Mouse (Mus musculus) liver, adult 2 months (tissue): ENCODE results near the gene Tgfbr2. TPM values are rescaled to one million over a fixed set of nuclear protein-coding genes. Genes with fewer than 3 reads are reported as not detected.

ENCODE experiments used
- DNase-seq: peaks from one replicate; pipeline ENCODE4 v3.0.0-alpha.2; 2011; ENCODE audit warnings: low read depth, low spot score; ENCODE audit errors: extremely low read depth
- H3K27ac ChIP-seq: fragments of 200-500 bp; replicated peaks from 2 replicates; pipeline ENCODE4 v1.5.1; 2012; ENCODE audit warnings: low read depth, mild to moderate bottlenecking, control low read depth, inconsistent platforms, low read length; ENCODE audit not compliant: insufficient read depth
- H3K27me3 ChIP-seq: fragments of 200-500 bp; 2 replicates; pipeline ENCODE4 v1.6.1; 2012; ENCODE audit warnings: mild to moderate bottlenecking, moderate library complexity, low read length, inconsistent platforms; ENCODE audit not compliant: control insufficient read depth, insufficient read depth
- H3K36me3 ChIP-seq: fragments of 200-500 bp; 2 replicates; pipeline ENCODE4 v1.6.1; 2012; ENCODE audit warnings: low read length, inconsistent platforms; ENCODE audit not compliant: control insufficient read depth, insufficient read depth
- H3K4me1 ChIP-seq: fragments of 200-500 bp; 2 replicates; pipeline ENCODE4 v1.6.1; 2011; ENCODE audit warnings: low read length; ENCODE audit not compliant: control insufficient read depth, insufficient read depth
- H3K4me3 ChIP-seq: fragments of 200-500 bp; 2 replicates; pipeline ENCODE4 v1.5.1; 2011; ENCODE audit warnings: low read depth, mild to moderate bottlenecking, control low read depth, low read length, moderate library complexity; ENCODE audit not compliant: insufficient read depth
- H3K79me2 ChIP-seq: fragments of 200-500 bp; 2 replicates; pipeline ENCODE4 v1.6.1; 2012; ENCODE audit warnings: inconsistent platforms, mild to moderate bottlenecking, low read length, moderate library complexity; ENCODE audit not compliant: control insufficient read depth, insufficient read depth
- H3K9ac ChIP-seq: fragments of 200-500 bp; 2 replicates; pipeline ENCODE4 v1.6.1; 2012; ENCODE audit warnings: low read depth, mild to moderate bottlenecking, control low read depth, inconsistent platforms, low read length
- CTCF ChIP-seq: fragments of 200-500 bp; IDR thresholded peaks from 2 replicates; pipeline ENCODE4 v1.5.1; 2011; ENCODE audit warnings: low read depth, low read length, control low read depth
- POLR2A ChIP-seq: fragments of 200-500 bp; IDR thresholded peaks from 2 replicates; pipeline ENCODE4 v1.6.1; 2011; ENCODE audit warnings: low read length, control low read depth; ENCODE audit not compliant: insufficient read depth; ENCODE audit errors: extremely low read depth
- WGBS: fragments of 180-500 bp; shearing (Covaris S2); methylation state at CpG from one replicate; pipeline ENCODE4 v1.1.7; 2018; 5-methylcytosine and 5-hydroxymethylcytosine counted together
- polyA plus RNA-seq: library from polyadenylated mRNA; depleted of rRNA; stranded (reverse); fragments of >200 nt; gene quantifications from 2 replicates; pipeline ENCODE4 v1.2.3, GENCODE M21; 2012
- total RNA-seq: library from RNA; depleted of rRNA; stranded (reverse); fragments of >200 nt; gene quantifications from 2 replicates; pipeline ENCODE4 v1.2.3, GENCODE M21; 2014

The Tgfbr2 gene
- total and polyA plus RNA-seq, 2 experiments = 8.2 to 8.3 TPM

DNA sequence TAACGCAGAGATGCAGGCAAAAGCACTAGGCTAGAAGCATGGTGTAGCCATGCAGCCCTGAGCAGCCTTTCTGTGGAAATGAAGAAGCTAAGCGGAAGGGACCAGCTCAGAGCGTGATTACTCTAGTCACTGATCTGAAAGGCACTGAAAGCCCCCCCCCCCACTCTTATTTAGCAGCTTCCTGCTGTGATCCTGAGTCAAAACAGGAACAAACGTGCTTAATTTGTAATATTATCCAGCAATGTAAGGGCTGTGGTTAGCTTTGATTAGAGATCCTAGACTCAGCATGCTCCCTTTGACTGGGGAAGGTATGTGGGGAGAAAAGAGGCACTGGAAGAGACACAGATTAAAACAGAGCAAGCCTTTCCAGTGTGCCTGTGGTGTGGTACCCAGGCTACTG lies 48.7 kb downstream of the Tgfbr2 start:
- H3K9ac ChIP-seq = no peak overlapping the region
- TF ChIP-seq POLR2A (no peak), CTCF (no peak)
- peaks cover 41% of the 10 kb centered on the region for H3K36me3 ChIP-seq
- no peaks in the 10 kb centered on the region; the same call in 1 of the 2 replicates for H3K4me1 ChIP-seq
- H3K27ac ChIP-seq = no peak overlapping the region
- DNase-seq = no peak
- H3K4me3 ChIP-seq = no peak overlapping the region
- WGBS = 91% methylated on average over 4 of the region's 4 CpGs
- H3K27me3 ChIP-seq = no peaks in the 10 kb centered on the region
- no peaks in the 10 kb centered on the region for H3K79me2 ChIP-seq

- no peak for DNase-seq
- Histone ChIP-seq H3K27me3 (no peaks in the 10 kb centered on the region), H3K27ac (no peak overlapping the region), H3K79me2 (no peaks in the 10 kb centered on the region), H3K9ac (no peak overlapping the region), H3K4me3 (no peak overlapping the region), H3K4me1 (no peaks in the 10 kb centered on the region; the same call in 1 of the 2 replicates), H3K36me3 (peaks cover 23% of the 10 kb centered on the region)
- no peak for TF ChIP-seq POLR2A
- TF ChIP-seq CTCF = no peak
- 78% methylated on average over 9 of the region's 9 CpGs for WGBS
Measured at GRCm38 (mm10) chr9:116122969-116123589, 52.1 kb downstream of the Tgfbr2 start.

DNA sequence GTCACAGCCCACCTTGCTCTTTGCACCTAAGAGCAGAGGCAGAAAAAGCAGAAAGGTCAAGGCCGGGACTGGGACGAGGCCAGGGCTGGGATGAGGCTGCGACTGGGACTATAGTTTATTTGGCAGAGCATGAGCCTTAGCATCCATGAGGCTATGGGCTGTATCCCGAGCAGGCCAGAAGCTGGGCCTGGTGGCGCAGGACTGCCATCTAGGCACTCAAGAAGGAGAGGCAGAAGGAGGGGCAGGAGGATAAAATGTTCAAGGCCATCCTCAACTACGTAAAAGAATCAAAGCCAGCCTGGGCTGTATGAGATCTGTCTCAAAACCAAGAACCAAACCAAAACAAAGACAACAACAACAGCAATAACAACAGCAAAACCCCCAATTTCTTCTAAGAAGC lies 52.6 kb downstream of the Tgfbr2 start:
- no peak for DNase-seq
- H3K9ac ChIP-seq = no peak overlapping the region
- 60% methylated on average over 6 of the region's 6 CpGs for WGBS

GRCm38 (mm10) chr9:116121472-116121871 lies 53.7 kb downstream of the Tgfbr2 start:
- no peaks in the 10 kb centered on the region for H3K79me2 ChIP-seq
- no peak overlapping the region for H3K27ac ChIP-seq
- H3K9ac ChIP-seq = no peak overlapping the region
- H3K4me3 ChIP-seq = no peak overlapping the region
- peaks cover 18% of the 10 kb centered on the region; the same call in 1 of the 2 replicates for H3K36me3 ChIP-seq
- H3K4me1 ChIP-seq = no peaks in the 10 kb centered on the region; the same call in 1 of the 2 replicates
- 91% methylated on average over 7 of the region's 7 CpGs for WGBS
- DNase-seq = no peak
- H3K27me3 ChIP-seq = no peaks in the 10 kb centered on the region
- TF ChIP-seq POLR2A (no peak), CTCF (no peak)

More for the DNA sequence above, 52.6 kb downstream of the Tgfbr2 start:
- no peak overlapping the region for H3K4me3 ChIP-seq
- H3K4me1 ChIP-seq = no peaks in the 10 kb centered on the region; the same call in 1 of the 2 replicates
- TF ChIP-seq POLR2A = no peak
- TF ChIP-seq CTCF = 0 out of 2 replicates have a peak, but pooled peaks have one; percentile 34
- no peaks in the 10 kb centered on the region for H3K79me2 ChIP-seq
- H3K27me3 ChIP-seq = no peaks in the 10 kb centered on the region
- peaks cover 19% of the 10 kb centered on the region for H3K36me3 ChIP-seq
- no peak overlapping the region for H3K27ac ChIP-seq

DNA sequence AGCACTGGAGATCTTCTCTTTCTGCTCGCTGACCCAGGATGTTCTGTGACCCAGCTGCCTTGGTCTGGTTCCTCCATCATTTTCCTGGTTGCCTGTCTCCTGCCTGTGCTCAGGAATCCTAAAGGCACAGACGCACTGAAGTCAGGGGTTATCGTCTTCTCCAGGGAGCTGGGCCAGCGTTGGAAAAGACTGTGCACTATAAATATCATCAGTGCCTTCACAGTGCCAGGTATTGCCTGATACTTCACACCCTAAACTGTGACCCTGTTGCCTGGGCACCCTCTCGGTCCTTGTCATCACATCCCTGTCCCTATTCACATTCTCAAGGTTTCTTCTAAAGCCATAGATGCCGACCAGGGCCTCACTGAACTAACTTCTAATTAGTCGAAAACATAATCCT lies 55.2 kb downstream of the Tgfbr2 start:
- no peak for TF ChIP-seq CTCF
- no peak for TF ChIP-seq POLR2A
- peaks cover 15% of the 10 kb centered on the region; the same call in 1 of the 2 replicates for H3K36me3 ChIP-seq

GRCm38 (mm10) chr9:116118332-116118872 lies 56.8 kb downstream of the Tgfbr2 start:
- H3K27ac ChIP-seq = no peak overlapping the region

More for the DNA sequence above, 55.2 kb downstream of the Tgfbr2 start:
- Histone ChIP-seq H3K4me3 (no peak overlapping the region), H3K27me3 (no peaks in the 10 kb centered on the region), H3K4me1 (peaks cover 2% of the 10 kb centered on the region; the same call in 1 of the 2 replicates), H3K9ac (no peak overlapping the region), H3K79me2 (no peaks in the 10 kb centered on the region), H3K27ac (no peak overlapping the region)
- DNase-seq = no peak
- WGBS = 91% methylated on average over 7 of the region's 7 CpGs

More at GRCm38 (mm10) chr9:116118332-116118872, 56.8 kb downstream of the Tgfbr2 start:
- H3K4me3 ChIP-seq = no peak overlapping the region
- H3K9ac ChIP-seq = no peak overlapping the region
- no peak for TF ChIP-seq POLR2A
- TF ChIP-seq CTCF = no peak
- 94% methylated on average over 8 of the region's 8 CpGs for WGBS
- no peaks in the 10 kb centered on the region for H3K79me2 ChIP-seq
- peaks cover 13% of the 10 kb centered on the region; the same call in 1 of the 2 replicates for H3K36me3 ChIP-seq
- H3K4me1 ChIP-seq = peaks cover 2% of the 10 kb centered on the region; the same call in 1 of the 2 replicates
- no peaks in the 10 kb centered on the region for H3K27me3 ChIP-seq
- no peak for DNase-seq
